Mouse (Mus musculus): ENCODE results near the gene Acaa1a. TPM values are rescaled to one million over a fixed set of nuclear protein-coding genes. Genes with fewer than 3 reads are reported as not detected.

Gene Acaa1a
- polyA plus RNA-seq (2012; rRNA removed): 132 and 164 TPM in 2 replicates

DNA sequence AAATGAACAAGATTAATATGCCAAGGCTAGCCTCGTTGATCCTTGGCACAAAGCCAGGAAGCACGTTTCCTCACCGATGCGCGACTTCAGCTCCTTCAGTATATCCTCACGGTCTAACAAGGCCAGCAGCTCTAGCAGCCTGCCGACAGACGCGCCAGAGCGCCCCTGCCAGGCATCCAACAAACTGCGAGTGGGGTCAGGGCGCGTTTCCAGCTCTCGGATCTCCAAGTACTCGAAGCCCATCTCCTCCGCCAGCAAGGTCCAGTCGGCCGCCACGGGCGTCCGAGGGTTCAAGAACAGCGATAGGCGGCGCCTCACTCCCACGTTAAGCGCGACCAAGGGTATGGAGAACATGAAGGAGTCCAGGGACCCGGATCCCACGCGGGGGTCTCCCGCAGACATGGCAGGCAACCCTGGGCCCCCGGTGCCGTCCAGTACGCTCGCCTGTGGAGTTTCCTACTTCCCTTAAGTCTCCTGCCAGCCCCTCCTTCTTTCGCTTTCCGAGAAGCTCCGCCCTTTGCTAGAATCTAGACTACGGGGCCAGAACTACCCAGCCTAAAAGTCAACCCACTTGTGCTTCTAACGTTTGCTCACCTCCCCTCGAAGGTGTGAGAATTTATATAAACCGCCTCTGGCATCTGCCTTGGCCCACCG lies at the start of gene Acaa1a:
Gene Acaa1a, plus strand, starts transcription at position 119 of the 654 bp plus-strand sequence.
- DNase-seq (ENCODE audit: low read depth): peak; percentile 62
- TF ChIP-seq CTCF (IDR thresholded peaks at IDR 0.05; ENCODE audit: borderline replicate concordance, extremely low read depth, insufficient read depth, insufficient read length): no peak
- no peak for TF ChIP-seq POLR2A (IDR thresholded peaks at IDR 0.05; ENCODE audit: borderline replicate concordance, extremely low read depth, insufficient read depth, insufficient read length, poor library complexity, severe bottlenecking)

DNA sequence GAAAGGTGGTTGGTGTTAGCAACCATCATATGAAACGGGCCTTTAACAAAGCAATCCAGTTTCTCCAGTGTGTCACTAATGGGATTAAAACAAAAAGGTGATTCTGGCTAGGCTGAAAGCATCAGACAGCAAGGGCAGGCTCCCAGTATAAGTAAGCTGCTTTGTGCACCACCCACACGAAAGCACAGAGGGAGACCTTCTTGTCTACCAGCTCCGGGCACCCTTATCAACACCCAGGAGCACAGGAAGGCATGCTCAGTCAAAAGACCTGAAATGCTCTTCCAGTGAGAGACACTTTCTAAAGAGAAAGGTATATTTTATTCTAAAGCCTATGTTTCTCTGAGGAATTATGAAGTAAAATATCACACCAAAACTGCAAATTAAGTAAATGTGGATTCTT lies 48.7 kb upstream of the Acaa1a start:
- no peak for TF ChIP-seq POLR2A (IDR thresholded peaks at IDR 0.05; ENCODE audit: borderline replicate concordance, extremely low read depth, insufficient read depth, insufficient read length, poor library complexity, severe bottlenecking)
- no peak for TF ChIP-seq CTCF (IDR thresholded peaks at IDR 0.05; ENCODE audit: borderline replicate concordance, extremely low read depth, insufficient read depth, insufficient read length)
- DNase-seq (ENCODE audit: low read depth): no peak

DNA sequence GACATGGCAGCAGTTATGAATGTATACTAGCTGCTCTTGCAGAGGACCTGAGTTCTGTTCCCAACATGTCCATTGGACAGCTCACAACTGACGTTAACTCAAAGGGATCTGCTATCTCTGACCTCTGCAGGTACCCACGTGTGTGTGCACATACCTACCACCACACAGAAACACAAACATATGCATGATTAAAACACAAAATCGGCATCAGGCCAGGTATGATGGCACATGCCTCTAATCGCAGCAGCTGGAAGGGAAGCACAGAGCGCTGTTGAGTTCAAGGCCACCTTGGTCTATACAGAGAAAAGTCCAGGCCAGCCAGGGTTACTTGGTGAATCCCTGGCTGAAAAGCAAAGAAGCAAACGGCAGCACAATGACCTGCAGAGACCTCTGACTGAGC lies 41.8 kb upstream of the Acaa1a start:
- TF ChIP-seq POLR2A (IDR thresholded peaks at IDR 0.05; ENCODE audit: borderline replicate concordance, extremely low read depth, insufficient read depth, insufficient read length, poor library complexity, severe bottlenecking) (no peak), CTCF (IDR thresholded peaks at IDR 0.05; ENCODE audit: borderline replicate concordance, extremely low read depth, insufficient read depth, insufficient read length) (no peak)
- DNase-seq (ENCODE audit: low read depth): no peak

DNA sequence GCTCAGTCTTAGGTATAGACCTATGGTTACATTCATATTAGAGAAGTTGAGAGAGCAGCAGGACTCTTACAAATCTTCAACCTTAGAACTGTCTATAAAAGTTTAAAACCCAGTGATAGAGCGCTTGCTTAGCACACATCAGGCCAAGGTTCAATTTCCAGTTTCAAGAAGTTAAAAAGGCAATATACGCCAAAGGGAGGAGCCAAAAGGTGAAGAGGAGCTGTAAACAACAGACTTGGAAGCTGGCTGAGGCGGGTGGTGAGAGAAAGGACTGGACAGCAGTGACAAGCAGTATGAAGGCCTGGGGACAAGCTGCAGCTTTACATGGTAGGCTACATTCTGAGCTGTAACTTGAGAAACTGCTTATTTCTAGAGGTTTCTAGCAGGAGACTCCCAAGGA lies 40.9 kb upstream of the Acaa1a start:
- DNase-seq (ENCODE audit: low read depth): no peak
- TF ChIP-seq POLR2A (IDR thresholded peaks at IDR 0.05; ENCODE audit: borderline replicate concordance, extremely low read depth, insufficient read depth, insufficient read length, poor library complexity, severe bottlenecking): no peak
- no peak for TF ChIP-seq CTCF (IDR thresholded peaks at IDR 0.05; ENCODE audit: borderline replicate concordance, extremely low read depth, insufficient read depth, insufficient read length)

DNA sequence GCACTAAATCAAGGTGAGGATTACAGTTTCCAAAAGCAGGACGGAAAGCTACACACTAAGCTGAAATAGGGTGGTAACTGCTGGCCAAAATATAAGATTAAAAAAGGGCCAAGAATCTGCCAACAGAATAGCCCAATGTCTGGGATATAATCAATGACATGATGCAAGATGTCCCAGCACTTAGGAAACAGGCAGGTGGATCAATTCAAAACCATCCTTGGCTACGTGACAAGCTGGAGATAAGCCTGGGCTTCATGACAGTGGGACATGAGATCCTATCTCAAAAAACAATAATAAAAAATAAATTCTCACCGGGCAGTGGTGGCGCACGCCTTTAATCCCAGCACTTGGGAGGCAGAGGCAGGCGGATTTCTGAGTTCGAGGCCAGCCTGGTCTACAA lies 33.6 kb upstream of the Acaa1a start:
- DNase-seq (ENCODE audit: low read depth): no peak
- TF ChIP-seq POLR2A (IDR thresholded peaks at IDR 0.05; ENCODE audit: borderline replicate concordance, extremely low read depth, insufficient read depth, insufficient read length, poor library complexity, severe bottlenecking) (no peak), CTCF (IDR thresholded peaks at IDR 0.05; ENCODE audit: borderline replicate concordance, extremely low read depth, insufficient read depth, insufficient read length) (no peak)

DNA sequence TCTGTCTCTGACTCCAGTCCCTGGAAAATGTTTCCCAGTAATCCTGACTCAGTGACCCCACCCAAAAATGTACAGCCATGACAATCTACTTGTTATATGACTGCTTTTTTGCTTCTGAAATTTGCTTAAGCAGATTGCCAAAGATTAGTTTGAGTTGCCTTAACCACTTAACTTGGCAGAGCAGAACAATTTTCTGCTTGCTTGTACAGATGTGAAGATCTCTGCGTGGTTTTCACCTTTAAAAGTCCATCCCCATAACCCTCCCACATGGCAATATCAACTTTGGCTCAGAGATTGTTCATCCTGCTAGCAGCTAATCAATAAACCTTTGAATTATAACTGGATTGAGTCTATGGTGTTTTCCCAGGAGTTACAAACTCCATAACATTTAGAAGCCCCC lies 30.4 kb upstream of the Acaa1a start:
- DNase-seq (ENCODE audit: low read depth): no peak
- TF ChIP-seq POLR2A (IDR thresholded peaks at IDR 0.05; ENCODE audit: borderline replicate concordance, extremely low read depth, insufficient read depth, insufficient read length, poor library complexity, severe bottlenecking) (no peak), CTCF (IDR thresholded peaks at IDR 0.05; ENCODE audit: borderline replicate concordance, extremely low read depth, insufficient read depth, insufficient read length) (no peak)

DNA sequence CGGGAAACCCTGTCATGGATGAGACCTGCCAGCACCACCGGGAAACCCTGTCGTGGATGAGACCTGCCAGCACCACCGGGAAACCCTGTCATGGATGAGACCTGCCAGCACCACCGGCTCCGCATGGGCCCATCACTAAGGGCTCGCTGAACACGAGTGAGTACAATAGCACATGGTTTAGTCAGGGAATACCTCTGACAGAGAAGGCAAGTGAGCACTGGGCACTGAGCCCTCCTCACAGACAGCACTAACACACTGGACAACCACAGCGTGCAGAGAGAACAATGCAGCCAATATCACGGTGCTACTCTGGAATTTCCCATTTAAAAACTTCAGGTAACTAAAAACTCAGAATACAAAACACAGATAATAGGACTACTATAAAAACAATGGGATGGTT lies 26.4 kb upstream of the Acaa1a start:
- no peak for DNase-seq (ENCODE audit: low read depth)
- TF ChIP-seq POLR2A (IDR thresholded peaks at IDR 0.05; ENCODE audit: borderline replicate concordance, extremely low read depth, insufficient read depth, insufficient read length, poor library complexity, severe bottlenecking): no peak

DNA sequence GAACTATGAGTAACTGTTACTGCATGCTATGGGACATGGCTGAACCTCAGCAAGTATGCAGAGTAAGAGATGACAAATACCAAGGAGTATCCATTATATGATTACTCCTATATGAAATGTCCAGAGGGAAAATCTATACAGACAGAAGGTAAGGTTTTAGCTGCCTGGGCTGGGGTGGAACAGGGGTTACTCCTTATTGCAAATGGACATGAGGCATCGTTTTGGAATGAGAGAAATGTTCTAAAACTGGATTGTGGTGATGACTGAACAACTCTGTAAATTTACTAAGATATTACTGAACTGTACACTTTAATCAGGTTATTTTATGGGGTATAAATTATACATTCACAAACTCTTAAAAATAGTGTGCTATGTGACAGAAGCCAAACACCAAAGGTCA lies 20.6 kb upstream of the Acaa1a start:
- DNase-seq (ENCODE audit: low read depth): no peak
- TF ChIP-seq POLR2A (IDR thresholded peaks at IDR 0.05; ENCODE audit: borderline replicate concordance, extremely low read depth, insufficient read depth, insufficient read length, poor library complexity, severe bottlenecking) (no peak), CTCF (IDR thresholded peaks at IDR 0.05; ENCODE audit: borderline replicate concordance, extremely low read depth, insufficient read depth, insufficient read length) (no peak)

DNA sequence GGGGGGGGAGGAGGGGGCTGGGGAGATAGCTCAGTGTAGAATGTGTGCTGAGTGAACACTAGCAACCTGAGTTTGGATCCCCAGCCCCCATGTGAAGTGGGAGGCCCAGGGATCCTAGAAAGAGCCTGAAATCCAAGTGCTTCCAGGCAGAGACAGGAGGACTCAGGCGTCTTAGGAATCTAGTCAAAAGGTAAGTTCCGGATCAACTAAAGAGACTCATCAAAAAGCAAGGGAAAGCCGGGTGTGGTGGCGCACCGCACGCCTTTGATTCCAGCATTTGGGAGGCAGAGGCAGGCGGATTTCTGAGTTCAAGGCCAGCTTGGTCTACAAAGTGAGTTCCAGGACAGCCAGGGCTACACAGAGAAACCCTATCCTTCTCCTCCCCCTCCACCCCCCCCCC lies 19.0 kb upstream of the Acaa1a start:
- no peak for DNase-seq (ENCODE audit: low read depth)
- TF ChIP-seq POLR2A (IDR thresholded peaks at IDR 0.05; ENCODE audit: borderline replicate concordance, extremely low read depth, insufficient read depth, insufficient read length, poor library complexity, severe bottlenecking) (no peak), CTCF (IDR thresholded peaks at IDR 0.05; ENCODE audit: borderline replicate concordance, extremely low read depth, insufficient read depth, insufficient read length) (no peak)

DNA sequence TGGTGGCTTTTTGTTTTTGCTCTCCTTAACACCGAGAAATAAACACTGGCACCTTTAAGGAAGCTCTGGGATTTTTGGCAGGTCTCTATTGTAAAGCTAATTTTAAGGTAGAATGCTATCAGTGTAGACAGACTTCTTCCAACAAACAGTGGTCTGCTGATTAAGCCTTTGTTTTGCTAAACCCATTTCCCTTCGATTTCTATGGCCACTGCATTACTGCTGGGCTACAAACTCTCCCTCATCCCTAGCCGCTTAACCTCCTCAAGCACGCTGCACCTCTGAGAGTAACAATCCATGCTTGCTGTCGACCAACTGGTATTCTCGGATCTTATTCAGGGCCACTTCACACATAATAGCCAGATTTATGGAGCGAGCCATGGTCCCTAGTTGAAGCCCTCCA lies 18.5 kb upstream of the Acaa1a start:
- DNase-seq (ENCODE audit: low read depth): peak; percentile 20
- no peak for TF ChIP-seq CTCF (IDR thresholded peaks at IDR 0.05; ENCODE audit: borderline replicate concordance, extremely low read depth, insufficient read depth, insufficient read length)
- no peak for TF ChIP-seq POLR2A (IDR thresholded peaks at IDR 0.05; ENCODE audit: borderline replicate concordance, extremely low read depth, insufficient read depth, insufficient read length, poor library complexity, severe bottlenecking)

DNA sequence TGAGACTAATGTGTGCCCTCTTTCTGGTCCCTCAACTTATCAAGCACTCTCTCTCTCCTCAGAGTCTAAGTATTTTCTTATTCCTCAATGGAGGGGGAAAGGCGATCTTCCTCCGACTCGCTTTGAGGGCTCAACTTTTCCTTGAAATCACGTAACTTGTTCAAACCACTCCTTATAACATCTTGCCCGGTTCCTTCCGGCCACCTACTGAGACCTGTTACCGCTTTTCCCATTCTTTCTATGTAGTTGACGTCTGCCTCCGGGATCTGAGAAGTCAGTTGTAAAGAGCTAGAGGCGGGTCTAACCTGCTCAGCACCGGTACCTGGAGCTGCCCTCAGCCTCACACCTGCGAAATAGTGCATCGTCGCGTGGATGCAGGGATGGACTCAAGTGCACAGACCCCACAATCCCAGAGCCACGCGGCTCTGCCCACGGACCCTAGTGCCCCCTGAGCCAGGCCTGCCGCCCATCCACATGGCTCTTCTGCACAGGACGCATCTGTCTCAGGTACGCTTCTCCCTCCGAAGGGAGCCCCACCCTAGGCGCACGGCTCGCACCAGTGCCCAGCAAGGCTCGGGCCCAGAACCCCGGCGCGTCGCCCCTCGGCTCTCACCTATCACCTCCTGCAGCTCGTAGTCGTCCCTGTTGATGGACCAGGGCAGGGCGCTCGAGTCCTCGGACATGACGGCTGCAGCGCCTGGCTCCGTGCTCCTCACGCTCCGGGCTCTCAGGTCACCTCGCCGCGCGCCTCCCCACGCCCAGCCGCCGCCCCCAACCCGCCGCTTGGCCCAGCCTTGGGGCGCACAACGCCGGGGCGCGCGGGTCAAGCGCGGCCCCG lies 17.9 kb upstream of the Acaa1a start:
- DNase-seq (ENCODE audit: low read depth): peak; percentile 33

More for the DNA sequence above, 17.9 kb upstream of the Acaa1a start:
- no peak for TF ChIP-seq CTCF (IDR thresholded peaks at IDR 0.05; ENCODE audit: borderline replicate concordance, extremely low read depth, insufficient read depth, insufficient read length)
- no peak for TF ChIP-seq POLR2A (IDR thresholded peaks at IDR 0.05; ENCODE audit: borderline replicate concordance, extremely low read depth, insufficient read depth, insufficient read length, poor library complexity, severe bottlenecking)

All from brain, embryonic 14.5 days (tissue).